Mouse (Mus musculus) liver (tissue): ENCODE measurements at regions not wholly inside any gene's neighbourhood (a gene's known extent, or its start where the extent isn't known, plus 50 kb on each side); places are given as distances from the start of the nearest gene placed in this dataset.

Source experiments
- DNase-seq: peaks from one replicate; pipeline ENCODE4 v3.0.0-alpha.2; 2020; ENCODE audit warnings: mixed read lengths

DNA sequence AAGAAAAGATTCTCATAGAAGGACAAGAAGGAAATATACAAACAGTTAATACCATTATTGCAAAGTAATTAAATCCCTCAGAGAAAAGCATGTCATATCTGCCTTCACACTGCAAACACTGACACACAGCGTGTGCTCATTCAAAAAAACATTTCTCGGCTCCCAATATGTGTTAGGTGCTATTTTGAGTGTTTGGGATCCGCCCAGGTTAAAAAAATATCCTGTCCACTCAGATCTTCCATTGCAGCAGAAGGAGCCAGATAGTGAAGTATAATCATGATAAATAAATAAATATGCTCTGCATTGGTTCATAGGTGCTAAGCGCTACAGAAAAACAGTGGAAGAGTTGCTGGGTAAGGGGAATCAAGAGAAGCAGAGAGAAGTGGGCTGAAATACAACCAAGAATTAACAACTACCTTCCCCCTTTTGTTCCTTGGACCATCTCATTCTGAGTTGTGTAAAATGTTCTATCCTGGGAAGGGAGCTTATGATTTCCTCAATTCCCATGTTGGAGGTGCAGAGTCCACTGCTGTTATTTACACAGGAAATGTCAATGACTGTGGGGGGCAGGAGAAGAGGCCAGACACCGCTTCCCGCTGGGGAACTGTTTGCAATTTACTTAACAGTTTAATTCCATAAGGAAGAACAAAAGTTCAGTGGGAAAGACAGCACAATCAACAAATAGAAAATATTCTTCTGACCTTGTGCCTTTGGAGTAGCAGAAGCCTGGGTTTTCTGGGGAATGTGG is 139.9 kb downstream of the Tle1 start:
- DNase-seq, result peak; percentile 8

- DNase-seq, result no peak
These were observed 150.9 kb downstream of the Tle1 start for GRCm38 (mm10) chr4:72049638-72050454.

DNA sequence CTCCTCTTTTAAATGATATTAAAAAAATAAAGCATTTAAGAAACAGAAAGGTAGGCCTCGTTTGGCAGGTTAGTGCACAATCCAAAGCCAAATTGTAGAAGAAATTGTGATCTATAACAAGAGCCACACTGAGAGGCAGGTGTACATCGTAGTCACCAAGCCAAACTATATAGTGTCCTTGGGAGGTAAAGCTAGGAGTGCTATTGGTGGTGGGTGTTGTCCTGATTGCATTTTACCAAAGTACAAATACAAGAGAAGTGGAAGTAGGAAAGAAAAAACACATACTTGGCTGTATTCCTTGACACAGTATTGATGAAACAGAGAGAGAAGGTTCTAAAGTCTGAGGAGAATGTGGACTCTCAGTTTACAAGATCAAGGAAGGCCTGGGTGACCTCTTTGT is 178.6 kb downstream of the Tle1 start:
- no peak for DNase-seq

DNA sequence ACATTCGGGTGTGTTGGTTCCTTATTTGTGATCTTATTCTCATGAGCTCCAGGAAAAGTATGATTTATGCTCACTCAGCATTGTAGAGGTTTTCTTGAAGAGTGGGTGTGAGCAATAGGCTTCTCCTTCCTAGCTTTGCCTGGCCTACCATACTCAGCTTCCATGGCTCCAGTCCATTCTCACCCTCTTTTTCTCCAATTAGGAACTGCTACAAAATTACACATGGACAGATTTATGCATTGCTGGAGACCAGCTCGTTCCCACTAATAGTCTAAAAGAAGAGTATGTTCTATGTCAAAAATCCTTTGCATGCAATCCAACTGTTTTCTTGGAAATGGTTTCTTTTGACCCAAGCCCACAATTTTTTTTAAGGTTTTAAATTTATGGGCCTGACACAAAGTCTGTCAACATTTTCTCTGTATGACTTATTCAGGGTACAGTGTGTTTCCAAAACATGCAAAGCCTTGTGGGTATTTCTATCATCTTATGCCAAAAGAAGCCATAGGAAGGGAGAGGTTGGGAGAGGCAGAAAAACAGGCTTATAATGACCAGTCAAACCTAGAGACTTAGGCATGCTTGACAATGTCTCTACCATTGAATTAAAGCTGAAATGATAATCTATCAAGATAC is 186.4 kb downstream of the Tle1 start:
- no peak for DNase-seq

GRCm38 (mm10) chr4:72013583-72013982 is 187.1 kb downstream of the Tle1 start:
- DNase-seq, result no peak

DNA sequence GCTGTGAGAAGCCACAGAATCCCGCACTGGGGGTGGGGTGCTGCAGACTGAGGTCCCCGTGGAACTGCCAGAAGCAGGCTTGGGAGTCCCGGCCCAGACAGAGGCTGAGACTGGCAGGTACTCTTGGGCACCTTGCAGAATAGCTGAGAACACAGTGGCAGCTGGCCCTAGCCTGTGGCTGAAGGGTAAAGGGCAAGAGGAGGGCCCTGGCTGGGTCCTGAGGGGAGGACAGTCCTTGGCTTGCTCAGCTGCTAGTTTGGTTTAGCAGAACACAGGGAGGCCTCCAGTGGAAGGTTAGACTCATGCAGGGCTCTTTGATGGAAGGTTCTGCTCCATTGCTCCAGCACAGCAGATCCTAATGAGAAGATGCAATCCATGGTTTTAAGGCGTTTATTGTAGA is 190.4 kb downstream of the Tle1 start:
- no peak for DNase-seq

DNA sequence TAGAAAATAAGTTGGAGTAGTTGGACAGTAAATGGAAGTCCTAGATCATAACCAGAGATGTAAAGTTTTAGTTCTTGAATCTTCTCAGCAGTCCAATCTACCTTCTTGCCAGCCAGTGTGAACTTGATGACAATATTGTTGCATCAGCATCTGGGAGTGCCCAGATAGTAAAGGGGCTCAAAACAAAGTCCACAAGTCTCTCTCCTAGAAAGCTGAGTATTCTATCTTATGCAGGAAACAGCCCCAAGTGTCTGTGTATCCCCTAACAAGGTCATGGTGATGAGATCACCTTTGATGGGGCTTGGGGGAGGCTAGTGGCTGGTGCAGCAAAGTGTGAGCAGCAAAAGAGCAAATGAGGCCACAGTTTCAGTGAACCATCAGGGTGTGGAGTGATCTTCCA is 194.8 kb downstream of the Tle1 start:
- no peak for DNase-seq

- no peak for DNase-seq
These were observed 199.4 kb downstream of the Tle1 start for GRCm38 (mm10) chr4:72001221-72001875.

- DNase-seq, result no peak
These were observed 210.9 kb upstream of the Gm11232 start for GRCm38 (mm10) chr4:71968701-71969100.

DNA sequence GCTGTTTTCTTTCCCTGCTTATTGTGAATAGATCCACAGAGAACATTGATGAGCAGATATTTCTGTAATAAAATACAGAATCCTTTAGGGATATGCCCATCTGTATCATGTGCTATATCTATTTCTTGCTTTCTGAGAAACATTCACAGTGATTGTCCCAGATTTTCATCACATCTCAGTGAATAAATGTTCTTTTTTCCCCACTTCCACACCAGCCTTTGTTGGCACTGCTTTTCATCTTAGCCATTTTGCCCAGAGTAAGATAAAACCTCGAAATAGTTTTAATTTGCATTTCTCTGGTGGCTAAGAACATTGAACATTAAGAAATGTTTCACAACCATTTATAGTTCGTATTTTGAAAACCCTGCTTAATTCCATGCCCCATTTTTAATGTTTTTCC is 195.7 kb upstream of the Gm11232 start:
- no peak for DNase-seq

DNA sequence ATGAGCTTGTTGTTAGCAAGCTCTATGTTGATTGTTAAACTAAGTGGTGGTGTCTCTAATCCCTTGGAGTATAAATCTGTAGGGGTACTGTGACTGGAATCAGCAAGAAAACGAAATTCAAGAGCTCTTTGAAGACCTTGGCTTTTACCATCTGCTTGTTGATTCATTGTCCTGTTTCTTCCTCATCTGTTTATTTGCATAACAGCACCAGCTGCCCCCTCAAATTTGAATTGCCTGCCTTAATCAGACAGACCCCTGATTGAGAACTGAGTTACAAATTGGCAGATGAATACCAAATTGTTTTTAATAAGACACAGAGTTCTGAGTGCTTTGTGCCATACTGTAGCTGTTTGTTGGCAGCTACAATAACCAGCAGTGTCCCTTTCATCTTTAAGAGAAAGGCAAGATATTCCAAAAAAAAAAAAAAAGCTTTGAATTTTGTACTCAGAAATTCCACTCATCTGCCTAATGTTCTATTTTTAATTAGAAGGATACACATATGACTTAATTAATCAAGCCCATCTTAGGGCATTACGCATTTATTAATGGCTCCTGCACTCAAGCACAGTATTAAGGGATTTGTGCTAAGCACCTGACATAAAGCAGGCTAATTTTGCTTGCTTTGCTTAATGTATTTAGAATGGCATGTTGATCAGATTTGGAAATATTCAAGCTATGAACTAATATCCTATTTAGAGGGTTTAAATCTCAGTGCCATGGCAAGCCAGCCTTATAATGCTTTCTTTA is 175.6 kb upstream of the Gm11232 start:
- DNase-seq, result no peak

GRCm38 (mm10) chr4:71932818-71933217 is 175.1 kb upstream of the Gm11232 start:
- DNase-seq, result no peak

DNA sequence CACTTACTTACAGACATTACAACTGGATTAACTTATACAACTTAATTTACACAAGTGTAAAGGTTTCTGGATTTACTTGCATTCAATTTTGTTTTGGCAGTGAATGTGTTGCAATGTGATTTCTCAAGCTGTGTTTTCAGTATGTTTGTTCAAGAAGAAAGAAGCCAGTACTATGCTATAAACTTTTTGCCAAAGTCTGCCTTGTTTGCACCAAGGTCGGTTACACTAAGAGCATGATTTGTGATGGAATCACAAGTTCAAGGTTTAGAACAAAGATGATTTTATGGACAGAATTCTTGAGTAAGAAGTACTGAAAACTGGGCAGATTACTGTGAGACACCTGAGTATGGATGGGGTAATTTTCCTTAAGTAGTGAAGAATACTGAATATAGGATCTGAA is 153.8 kb upstream of the Gm11232 start:
- DNase-seq, result no peak

DNA sequence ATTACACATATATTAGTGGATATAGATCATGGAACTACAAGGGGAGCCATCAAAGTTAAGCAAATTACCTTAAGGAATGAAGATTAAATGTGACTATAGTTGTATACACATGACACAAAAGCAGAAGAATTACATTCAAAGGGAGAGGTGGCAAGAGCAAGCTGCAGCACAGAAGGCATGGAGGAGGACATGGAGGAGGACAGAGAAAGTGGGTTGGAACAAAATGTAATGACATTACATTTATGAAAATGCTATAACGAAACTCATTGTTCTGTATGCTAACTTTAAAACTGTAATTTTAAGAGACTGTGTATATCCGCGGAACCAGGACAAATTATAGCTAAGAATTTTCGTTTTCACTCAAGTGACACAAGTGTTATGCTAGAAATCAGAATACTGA is 117.9 kb upstream of the Gm11232 start:
- DNase-seq, result no peak

- no peak for DNase-seq
These were observed 109.2 kb upstream of the Gm11232 start for GRCm38 (mm10) chr4:71866948-71867347.

DNA sequence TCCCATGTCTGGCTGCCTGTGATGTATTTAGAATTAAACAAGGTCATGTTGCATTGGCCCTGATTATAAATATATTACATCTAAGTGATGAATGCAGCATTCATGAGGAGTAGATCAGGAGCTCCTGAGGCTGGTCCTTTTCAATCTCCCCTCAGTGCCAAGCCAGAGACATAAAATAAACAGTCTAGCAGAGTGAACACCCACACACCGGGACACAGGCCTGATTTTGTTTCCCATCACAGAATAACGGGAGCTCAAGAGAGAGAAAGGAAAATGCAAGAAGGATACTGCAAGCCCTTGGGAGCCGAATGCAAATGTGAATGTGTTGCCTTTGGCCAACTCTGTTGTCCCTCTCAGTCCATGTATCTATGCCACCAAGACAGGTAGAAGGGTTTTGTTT is 84.1 kb upstream of the Gm11232 start:
- no peak for DNase-seq

GRCm38 (mm10) chr4:71840774-71841146 is 83.0 kb upstream of the Gm11232 start:
- DNase-seq, result no peak

- no peak for DNase-seq
These were observed 82.3 kb upstream of the Gm11232 start for GRCm38 (mm10) chr4:71839803-71840773.

- DNase-seq, result no peak
These were observed 81.5 kb upstream of the Gm11232 start for GRCm38 (mm10) chr4:71839134-71839802.

DNA sequence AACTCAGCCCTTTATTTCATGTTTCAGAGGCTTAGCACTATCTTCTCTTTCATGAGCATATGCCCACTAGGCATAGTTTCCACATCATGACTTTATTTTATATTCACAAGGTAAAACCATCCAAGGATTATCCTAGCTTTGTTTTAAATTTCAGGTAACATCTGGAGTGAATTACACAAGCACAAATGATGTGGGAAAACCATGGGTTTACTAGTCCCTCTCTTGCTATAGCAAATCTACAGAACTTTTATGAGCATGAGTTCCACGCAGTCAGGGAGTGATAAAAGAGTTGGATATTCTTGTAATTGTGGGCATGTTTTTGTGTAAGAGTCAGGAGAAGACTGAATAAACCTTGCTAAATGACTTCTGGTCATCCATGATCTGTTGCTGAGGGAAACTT is 78.0 kb upstream of the Gm11232 start:
- DNase-seq, result no peak

- no peak for DNase-seq
These were observed 53.7 kb upstream of the Gm11232 start for GRCm38 (mm10) chr4:71811444-71811843.
